Mouse (Mus musculus): ENCODE results near the gene Dis3. TPM values are rescaled to one million over a fixed set of nuclear protein-coding genes. Genes with fewer than 3 reads are reported as not detected.
A peak's percentile ranks its signal among the peaks of the same experiment; 100 is the strongest.

Gene Dis3
- polyA plus RNA-seq (2017; shearing (Covaris generic)): 1 to 10 TPM; 5.3 to 9.0 TPM

DNA sequence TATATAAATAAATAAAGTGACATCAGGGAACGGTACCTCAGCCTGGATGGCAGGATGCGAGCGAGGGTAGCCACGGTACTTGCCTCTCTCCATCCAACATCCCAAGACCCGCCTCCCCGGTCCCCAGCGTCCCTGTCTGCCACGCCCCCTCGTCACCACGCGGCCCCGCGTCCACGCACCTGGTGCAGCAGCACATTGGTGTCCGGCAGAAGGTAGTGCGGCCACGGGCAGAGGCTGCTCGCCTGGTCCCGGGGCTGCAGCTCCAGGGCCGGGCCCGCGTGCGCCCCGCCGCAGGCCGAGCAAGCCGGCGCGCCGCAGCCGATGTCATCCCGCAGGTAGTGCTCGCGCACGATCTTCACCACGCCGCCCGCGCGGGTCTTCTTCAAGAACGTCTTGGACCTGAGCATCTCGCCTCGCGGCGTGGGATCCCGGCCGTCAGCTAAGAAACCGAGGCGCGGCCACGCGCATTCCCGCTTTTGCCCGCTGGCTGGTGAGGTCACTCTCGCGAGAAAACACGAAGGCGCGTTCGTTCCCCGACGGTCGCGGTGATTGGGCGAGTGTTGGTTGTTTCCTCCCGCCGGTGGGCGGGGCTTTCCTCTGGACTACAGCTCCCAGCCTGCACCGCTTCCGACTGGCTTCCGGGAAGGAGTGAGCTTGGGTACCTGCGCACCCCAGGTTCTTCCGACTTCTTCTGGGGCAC, at the start of gene Dis3, which contains the start of gene Pibf1:
Gene Dis3 (minus strand): TSS at position 504 of the 700 bp plus-strand sequence.
Gene Pibf1 (plus strand): TSS at position 158 of the 700 bp plus-strand sequence.
- ATAC-seq: peak; percentile 99

DNA sequence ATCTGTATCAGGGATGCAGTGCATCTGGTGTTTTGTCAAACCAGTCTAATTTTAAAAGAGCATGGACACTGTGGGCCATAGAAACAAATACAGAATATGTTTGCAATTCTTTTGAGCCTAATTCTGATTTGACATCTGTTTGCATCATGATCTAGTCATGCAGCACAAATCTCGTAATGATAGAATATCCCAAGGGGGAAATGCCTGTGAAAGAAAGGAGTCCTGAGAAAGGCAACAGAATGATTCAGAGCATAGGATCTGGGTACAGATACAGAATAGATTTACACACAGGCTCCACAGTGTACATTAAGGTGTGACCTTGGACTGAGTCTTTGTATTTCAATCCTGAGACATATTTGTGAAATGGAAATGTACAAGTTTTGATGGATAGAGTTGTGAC, 47.3 kb upstream of the Dis3 start:
- no peak for ATAC-seq

DNA sequence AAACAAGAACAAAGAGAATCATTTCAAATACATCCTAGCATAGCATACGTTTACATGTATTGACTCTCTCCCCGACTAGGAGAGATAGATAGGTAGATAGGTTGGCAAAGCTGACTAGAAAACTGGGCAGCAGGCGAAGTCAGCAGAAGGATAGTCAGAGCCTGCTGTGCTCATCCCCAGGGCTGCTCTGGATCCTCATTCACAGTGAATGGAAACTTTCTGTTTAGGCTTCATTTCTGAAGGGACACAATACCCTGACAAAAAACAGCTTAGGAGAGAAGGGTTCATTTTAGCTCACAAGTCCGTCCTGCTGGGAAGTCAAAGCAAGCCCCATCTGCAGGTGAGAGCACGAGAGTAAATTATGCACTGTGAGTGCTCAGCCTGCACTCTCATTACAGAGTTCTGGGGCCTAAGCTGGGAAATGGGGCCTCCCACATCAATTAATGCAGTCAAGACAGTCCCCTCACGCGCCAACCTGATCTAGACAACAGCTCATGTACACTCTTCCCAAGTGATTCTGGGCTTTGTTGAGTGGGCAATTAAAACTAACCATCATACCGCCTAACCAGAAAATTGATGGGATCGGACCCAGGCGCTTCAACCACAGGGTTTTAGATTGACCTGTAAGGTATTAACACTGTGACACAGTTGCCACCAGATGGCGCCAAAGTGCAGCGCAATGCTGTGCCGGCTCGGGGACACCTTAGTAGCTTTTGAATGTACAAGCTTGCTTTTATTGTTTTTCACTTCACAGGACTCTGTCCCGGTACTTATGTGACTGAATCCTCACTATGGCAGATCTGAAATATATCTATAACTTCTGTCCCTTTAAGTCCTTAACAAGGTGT, 42.4 kb upstream of the Dis3 start:
- peak; percentile 91 for ATAC-seq

DNA sequence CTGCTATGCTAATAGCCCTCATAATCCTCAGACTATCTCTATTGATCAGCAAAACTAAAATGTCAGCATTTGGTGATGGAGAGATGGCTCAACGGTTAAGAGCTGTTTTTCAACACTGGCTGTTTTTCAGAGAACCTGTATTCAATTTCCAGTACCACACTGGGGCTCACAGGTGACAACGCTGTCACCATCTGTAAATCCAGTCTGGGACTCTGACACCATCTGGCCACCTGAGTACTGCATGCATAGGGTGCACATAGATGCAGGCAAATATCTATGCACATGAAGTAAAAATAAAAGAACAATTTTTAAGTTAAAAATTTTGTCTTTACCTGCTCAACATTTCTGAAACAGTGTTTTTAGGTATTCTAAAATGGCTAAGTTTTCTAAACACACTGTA, 40.5 kb upstream of the Dis3 start:
- no peak for ATAC-seq

DNA sequence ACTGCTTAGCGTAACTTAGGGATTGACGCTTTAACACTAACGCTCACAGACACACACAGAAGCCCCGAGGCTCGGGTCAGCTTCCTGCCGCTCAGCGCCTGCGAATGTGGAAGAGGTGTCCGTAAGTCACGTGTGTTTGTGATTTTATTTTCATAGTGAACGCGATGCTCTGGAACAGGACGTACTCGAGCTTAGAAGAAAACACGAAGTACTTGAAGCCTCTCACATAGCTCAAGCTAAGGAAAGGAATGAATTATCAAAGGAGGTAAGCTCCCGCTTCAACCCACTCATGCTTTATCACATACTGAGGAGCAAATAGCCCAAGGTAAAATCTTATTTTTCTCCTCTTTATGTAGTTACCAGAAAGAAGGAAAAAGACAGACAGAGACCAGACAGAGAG, 36.7 kb upstream of the Dis3 start:
- ATAC-seq: no peak

DNA sequence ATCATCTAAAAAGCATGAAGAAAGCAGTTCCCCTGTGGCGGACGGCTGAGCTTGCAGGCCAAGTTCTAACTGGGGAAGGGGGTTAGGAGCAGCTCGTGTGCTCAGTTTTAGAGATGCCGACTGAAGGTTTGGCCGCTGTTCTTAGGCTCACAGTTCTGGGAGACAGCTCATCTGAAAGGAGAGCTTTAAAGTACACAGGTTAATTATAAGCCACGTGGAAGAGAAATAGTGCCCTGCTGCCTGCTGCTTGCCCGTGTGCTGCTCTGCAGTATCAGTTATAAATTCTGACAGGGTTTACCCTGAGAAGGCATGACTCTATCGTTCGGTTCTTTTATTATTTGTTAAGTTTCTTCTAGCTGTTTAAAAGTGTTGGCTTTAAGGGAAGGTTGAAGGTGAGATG, 36.2 kb upstream of the Dis3 start:
- no peak for ATAC-seq

DNA sequence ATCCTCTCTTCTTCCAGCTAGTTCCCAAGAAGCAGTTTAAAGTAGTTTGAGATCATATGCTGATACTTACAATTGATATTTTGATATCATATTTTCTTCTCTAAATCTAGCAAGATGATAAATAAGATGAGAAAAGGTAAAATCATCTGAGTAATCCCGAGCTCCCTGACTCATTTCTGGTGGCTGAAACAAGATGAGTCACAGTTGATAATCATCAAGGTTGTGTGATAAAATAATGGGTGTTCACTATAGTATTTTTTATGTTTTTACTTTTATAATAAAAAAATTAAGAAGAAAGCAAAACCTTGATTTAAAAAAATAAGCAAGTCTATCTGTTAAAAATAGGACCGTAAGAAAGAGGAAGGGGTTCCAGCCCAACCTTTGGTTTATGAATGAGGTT, 34.5 kb upstream of the Dis3 start:
- no peak for ATAC-seq

DNA sequence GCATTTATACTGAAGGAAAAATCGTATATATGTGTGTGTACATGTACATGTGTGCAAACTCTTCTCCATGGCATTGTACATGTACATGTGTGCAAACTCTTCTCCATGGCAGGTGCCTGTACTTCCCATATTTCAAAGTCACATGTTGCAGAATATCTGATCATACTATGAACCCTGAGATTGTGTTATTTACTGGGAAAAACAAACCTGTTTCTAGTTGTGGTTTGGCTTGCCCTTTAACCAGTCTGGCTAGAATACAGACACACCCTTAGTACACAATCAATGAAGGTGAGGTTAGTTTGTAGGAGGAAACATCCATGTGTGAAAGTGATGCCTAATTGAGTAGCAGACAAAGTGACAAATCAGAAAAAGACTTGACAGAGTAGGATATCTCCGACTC, 29.5 kb upstream of the Dis3 start:
- no peak for ATAC-seq

DNA sequence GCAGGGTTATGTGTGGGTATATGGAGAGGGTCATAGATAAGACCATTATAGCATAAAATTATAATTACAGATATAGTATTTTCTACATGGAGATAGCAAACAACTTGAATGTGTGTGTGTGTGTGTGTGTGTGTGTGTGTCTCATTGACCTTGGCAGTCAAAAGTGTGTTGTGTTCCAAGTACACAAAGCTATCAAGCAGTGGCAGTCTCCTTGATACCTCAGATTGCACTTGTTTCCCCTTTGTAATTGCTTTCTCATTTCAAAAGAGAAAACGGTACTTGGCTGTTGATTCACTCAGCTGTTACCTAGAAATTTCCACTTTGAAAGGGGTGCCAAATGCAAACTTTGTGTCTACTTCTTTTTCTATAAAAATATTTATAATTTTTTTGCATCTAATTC, 27.9 kb upstream of the Dis3 start:
- no peak for ATAC-seq

DNA sequence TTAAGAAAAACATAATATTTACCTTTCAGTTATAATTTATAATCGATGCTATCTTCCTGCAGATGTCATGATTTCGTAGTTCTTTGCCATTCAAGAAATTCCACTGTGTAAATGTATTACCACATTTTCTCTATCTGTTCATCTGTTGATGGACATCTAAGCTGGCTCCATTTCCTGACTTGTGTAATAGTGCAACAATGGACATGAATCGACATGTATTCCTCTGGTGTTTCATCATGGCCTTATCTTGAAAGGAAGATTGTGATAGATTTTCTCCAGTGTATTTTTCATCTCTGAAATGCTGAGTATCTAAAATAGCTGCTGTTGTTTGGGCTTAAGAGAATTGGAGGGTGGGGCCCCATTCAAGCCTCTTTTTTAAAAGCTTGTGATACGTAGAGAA, 27.1 kb upstream of the Dis3 start:
- no peak for ATAC-seq

DNA sequence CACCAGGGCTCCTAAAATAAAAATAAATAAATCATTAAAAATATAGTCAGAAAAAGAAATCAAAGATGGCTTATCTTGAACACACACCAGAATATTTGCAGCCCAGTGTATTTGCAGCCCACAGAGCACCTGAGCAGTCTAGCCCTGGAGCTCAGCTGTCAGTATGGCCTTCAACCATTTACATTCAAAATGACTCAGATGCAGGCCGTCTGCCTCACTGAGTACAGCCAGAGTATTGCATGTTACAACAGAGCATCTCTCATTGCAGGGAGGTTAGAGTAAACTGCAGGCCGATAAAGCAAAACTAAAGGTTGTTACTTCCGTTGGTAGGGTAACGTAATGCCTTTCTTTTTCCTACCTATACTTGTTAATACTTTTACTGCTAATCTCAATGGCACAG, 24.5 kb upstream of the Dis3 start:
- ATAC-seq: no peak

DNA sequence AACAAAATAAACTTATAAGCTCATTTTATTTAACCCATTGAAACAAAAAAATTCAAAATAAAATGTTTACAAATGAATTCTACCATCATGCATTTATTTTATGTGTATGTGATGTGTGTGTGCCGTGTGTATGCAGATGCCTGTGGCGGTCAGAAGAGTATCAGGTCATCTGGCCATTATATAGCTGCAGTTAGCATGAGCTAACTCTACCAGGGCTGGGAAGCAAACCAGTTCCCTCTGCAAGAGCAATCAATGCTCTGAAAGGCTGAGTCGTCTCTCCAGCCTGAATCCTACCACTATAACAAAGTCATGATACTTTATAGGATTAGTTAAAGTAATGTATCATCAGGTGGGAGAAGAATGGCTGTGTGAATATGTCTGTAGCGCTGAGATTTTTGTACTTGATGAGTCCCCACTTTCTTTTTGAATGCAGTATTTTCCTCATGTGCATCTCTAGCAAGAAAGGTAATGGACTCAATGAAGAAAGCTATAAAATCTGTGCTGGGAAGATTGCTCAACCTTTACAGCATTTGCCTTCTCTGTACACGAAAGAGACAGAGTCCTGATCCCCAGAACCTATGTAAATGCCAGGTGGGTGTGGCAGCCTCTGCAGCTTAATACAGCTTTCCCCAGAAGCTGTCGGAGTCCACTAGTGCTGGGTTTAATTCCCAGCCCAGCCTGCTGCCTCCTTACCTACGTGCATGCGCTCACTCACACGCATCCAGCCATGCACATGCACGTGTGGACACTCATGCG, 22.2 kb upstream of the Dis3 start:
- no peak for ATAC-seq

DNA sequence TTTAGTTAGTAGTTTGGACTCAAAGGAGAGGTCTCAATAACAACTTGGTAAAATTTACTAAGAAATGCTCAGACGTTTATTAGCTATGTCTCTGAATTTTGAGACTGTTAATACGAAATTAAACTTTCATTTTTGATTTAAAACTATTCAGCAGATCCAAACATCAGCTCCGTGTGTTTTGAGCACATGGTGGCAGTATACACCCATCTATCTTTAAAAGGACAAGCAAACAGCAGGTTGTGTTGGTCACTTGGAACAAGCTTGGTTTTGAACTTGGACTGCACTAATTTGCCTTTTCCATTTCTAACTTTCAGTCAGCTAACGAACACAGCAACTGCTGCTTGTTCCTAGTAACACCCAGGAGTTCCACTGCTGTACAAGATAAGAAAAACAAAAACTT, 18.0 kb upstream of the Dis3 start:
- ATAC-seq: no peak

DNA sequence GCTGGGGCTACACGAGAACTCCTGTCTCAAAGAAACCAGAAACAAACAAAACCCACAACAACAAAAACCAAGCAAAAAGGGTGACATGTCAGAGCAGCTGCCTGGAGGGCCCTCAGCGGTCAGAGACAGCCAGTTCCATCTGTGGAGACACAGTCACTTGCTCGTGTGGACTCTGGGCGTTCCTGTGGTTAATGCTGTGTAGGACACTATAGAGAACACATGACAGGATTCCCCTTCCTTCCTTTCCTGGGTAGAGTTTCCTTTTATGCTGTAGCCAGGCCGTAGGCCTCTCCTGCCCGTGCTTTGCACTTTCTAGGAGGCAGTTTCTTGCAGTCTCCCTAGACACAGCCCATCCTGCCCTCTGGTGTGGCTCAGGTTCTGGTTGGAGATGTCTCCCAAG, 9.2 kb upstream of the Dis3 start:
- ATAC-seq: no peak

DNA sequence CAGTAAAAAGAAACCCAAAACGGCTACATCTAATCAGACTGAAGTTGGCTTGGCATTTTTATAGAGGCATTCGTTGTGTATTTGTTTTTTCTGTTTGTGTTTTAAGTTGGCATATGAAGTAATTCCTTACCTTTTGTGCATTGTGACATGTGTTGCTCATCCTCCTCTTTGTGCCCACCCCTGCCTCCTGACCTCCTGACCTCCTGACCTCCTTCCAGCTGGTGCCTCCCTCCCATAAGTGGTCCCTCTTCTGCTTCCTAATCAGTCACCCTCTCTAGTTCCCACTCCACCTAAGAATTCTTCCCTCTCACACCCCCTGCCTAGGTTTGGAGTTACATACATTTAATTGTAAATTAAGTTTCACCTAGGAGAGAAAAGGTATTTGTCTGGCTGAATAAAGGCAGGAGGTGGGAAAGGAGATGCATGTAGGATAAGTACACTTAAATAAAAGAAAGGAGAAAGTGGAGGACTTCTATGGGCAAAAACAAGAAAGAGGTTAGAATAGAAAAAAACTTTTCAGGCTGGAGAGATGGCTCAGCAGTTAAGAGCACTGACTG, 8.1 kb upstream of the Dis3 start:
- ATAC-seq: no peak

DNA sequence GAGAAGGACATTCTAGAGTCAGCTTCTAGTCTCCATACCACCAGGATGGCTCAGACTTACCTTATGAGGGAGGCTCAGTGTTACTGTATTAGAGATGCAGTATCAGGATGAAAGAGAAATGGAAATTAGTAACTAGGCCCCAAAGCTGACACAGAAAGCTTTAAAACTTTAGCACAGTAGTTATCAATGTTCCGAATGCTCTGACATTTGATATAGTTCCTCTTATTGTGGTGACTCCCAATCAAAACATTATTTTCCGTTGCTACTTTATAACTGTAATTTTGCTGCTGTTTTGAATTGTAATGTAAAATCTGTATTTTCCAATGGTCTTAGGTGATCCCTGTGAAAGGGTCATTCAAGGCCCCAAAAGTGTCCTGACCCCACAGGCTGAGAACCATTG, 7.1 kb upstream of the Dis3 start:
- no peak for ATAC-seq

DNA sequence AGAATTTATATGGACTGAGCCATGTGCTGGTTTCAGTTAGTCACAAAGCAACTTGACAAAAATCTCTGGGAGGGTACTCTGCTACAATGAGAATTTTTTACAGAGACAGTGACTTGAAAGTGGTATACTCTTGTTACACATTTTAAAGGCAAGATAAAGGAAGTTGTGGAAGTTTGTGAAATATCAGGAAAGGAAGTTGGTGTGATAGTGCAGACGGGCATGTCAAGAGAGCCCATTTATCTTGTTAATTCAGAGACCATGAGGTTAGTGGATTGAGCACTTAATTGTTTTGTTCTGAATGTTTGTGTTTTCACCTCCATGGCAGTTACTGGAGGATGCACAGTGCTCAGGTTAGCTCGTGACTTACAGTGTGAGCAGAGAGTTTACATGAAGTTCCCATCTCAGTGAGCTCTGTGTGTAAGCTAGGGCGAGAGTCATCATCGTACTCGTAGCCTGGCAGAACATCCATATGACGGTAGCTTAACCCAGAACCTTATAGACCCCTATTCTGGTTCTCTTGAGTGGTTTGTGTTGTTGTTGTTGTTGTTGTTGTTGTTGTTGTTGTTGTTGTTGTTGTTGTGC, 5.1 kb upstream of the Dis3 start:
- no peak for ATAC-seq

DNA sequence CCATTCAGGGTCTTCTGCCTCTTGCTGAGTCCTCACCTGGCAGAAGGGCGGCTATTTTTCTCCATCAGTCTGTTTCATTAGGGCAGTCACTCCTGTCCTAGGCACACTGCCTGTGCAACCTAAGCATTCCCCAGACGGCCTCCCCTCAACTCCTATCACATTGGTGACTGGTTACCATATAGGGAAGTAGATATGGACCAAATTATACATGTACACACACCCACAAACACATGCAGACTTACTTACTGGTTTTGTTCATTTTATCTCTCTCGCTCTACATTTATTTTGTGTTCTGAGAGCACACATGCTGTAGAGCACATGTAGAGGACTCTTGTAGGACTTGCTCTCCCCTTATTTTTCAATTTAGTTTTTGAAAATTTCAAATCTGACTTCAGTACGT, 3.5 kb upstream of the Dis3 start:
- ATAC-seq: no peak

DNA sequence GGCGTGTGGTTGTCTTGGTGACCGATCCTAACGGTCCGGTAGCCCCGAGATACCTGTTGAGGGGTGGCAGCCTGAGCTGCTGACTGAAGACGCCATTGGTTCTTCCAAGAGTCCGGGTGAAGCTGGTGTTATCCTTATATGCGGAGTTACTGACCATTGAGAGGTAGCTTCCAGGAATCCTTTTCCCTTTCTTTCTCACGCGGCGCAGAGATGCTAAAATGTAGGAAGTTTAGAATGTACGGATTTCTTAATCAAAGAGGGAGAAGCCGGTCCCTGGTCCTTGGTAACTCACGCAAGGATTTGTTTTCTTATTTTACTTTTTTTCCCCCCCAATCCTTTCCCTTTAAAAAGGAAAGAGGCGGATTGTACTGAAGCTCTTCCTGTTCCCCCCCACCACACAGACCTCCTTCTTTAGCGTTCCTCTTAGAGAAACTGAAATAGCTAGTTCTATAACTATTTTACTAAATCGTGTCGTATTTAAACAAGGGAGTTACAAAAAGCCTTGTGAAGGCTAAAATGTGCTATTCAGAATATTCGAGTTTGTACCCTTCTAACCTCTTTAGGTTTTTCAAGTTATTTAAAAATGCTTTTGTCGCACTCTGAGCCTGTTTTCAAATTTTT, 507 bp upstream of the Dis3 start:
- no peak for ATAC-seq

DNA sequence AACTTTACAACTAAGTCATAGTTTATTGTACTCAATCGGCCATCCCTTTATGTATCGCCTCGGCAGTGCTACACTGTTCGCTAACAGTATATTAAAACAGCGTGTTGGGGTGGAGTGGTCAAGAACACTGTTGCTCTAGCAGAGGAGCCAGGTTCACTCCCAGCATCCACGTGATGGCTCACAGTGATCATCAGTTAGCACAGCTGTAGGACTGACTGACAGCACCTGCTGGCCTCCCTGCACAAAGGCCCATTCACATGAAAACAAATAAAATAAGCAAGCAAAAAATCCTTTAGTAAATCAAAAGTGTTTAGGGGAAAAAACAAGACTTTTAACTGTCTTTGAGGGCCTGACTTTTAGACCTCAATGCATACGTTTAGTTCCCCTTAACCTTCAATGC, 10.6 kb downstream of the Dis3 start:
- ATAC-seq: no peak

DNA sequence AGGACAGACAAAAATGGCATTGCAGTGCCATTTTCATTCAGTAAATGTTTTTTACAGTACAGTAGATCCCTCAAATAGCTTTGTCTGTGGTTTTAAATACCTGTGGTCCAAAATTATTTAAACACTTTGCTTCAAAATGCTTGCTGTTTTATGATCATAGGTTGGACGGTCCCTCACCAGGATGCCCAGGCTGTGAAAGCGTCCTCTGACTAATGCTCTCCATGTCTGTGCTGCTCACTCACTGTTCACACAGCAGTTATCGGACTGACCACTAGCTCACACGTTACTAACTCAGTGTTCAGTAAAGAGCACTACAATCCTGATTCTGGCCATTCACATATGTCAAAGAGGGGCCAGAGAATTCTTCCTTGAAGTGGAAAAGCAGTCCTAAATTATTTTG, 28.4 kb downstream of the Dis3 start:
- ATAC-seq: no peak

DNA sequence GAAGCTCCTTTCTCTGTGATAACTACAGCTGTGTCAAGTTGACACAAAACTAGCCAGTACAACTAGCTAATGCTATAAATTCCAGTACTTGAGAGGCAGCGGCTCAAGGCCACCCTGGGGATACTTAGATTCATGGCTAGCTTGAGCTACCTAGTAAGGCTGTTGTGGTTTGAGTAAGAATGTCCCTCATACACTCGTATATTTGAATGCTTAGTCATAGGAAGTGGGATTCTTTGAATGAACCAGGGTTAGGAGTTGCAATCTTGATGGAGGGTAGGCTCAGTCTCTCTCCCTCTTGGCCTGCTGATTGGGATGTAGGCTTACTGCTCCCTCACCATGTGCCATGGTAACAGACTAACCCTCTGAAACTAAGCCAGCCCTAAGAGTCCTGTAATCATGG, 36.5 kb downstream of the Dis3 start:
- ATAC-seq: no peak
